In the genomic region with DNA sequence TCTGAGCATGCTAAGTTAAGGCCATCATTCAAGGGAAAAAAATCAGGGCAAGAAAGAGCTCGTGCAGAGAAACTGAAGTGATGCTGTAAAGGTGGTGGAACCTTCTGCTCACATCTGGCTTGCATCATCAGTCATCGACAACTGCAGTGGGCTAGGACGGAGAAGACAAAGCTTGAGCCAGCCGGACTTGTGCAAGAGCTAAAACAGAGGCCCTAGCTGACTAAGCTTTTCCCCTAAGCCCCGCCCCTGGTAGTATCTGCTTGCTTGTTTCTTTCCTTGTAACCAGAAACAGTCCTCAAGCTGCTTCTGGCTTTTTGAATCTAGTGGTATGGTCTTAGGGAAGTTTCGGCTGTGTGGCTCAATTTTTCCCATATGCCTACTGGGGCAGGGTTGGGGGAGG, we compare ENCODE assay signal across 9 mouse cellular contexts. TPM values are rescaled to one million over a fixed set of nuclear protein-coding genes. Genes with fewer than 3 reads are reported as not detected.
DNase-seq lines count a peak whose midpoint lies in the region; ATAC-seq lines count a peak whose summit lies in the region.
"Had no signal": no experiment of that assay in that cellular context is flagged by ENCODE, and none has a peak within 500 bp of the region (broad histone marks: within the 10 kb centered on the region; RNA-seq: fewer than 3 reads in every experiment).

No protein-coding gene starts in this region.

- ATAC-seq in liver, embryonic 13.5 days (ENCODE audit: low read depth): no peak
- ATAC-seq in liver, embryonic 11.5 days (replicated peaks; ENCODE audit: low FRiP score): no peak
- no peak for ATAC-seq in embryonic facial prominence, embryonic 13.5 days (ENCODE audit: insufficient number of reproducible peaks, insufficient read depth, low FRiP score, low TSS enrichment, low read depth)
- ATAC-seq in cerebellum, adult (ENCODE audit: insufficient number of reproducible peaks, low FRiP score, low TSS enrichment): no peak

- no peak overlapping the region for H3K4me2 ChIP-seq in liver, embryonic 13.5 days
- no peak overlapping the region for H3K4me2 ChIP-seq in liver, embryonic 11.5 days
- peak overlapping the region; percentile 16; the same call in 1 of the 2 replicates for H3K4me2 ChIP-seq in embryonic facial prominence, embryonic 13.5 days

- H3K9me3 ChIP-seq in liver, embryonic 13.5 days (replicated peaks): no peaks in the 10 kb centered on the region
- H3K9me3 ChIP-seq in liver, embryonic 11.5 days (ENCODE audit: control insufficient read depth, low read length): no peaks in the 10 kb centered on the region
- H3K9me3 ChIP-seq in embryonic facial prominence, embryonic 13.5 days: no peaks in the 10 kb centered on the region
- H3K9me3 ChIP-seq: megakaryocyte, embryonic 14.5 days had no signal

- no peaks in the 10 kb centered on the region for H3K4me1 ChIP-seq in liver, embryonic 13.5 days (replicated peaks)
- no peaks in the 10 kb centered on the region for H3K4me1 ChIP-seq in liver, embryonic 11.5 days (replicated peaks; ENCODE audit: control insufficient read depth, insufficient read depth, low read length)
- H3K4me1 ChIP-seq in embryonic facial prominence, embryonic 13.5 days: 0 out of 2 replicates have a peak, but pooled peaks cover 3% of the 10 kb centered on the region

- no peak overlapping the region for H3K27ac ChIP-seq in liver, embryonic 13.5 days
- no peak overlapping the region for H3K27ac ChIP-seq in liver, embryonic 11.5 days (ENCODE audit: low read depth, low read length)
- 0 out of 2 replicates have a peak overlapping the region, but pooled peaks have one; percentile 7 for H3K27ac ChIP-seq in embryonic facial prominence, embryonic 13.5 days

- WGBS in liver, embryonic 13.5 days (ENCODE audit: insufficient replicate concordance): 62% methylated on average over 6 of the region's 6 CpGs
- WGBS in liver, embryonic 11.5 days: 64% methylated on average over 6 of the region's 6 CpGs
- WGBS in embryonic facial prominence, embryonic 13.5 days: 50% methylated on average over 6 of the region's 6 CpGs

- no peaks in the 10 kb centered on the region for H3K27me3 ChIP-seq in liver, embryonic 13.5 days
- 0 out of 2 replicates have a peak, but pooled peaks cover 2% of the 10 kb centered on the region for H3K27me3 ChIP-seq in liver, embryonic 11.5 days (replicated peaks; ENCODE audit: control insufficient read depth, insufficient read depth, low read length)
- peaks cover 14% of the 10 kb centered on the region for H3K27me3 ChIP-seq in embryonic facial prominence, embryonic 13.5 days

- peak; percentile 3 for DNase-seq in liver, embryonic 13.5 days
- DNase-seq in liver, embryonic 11.5 days (ENCODE audit: low spot score): no peak
- DNase-seq in heart, postnatal 4 days: peak; percentile 15
- DNase-seq in skeletal muscle tissue, adult 2 months (ENCODE audit: low read depth, low spot score): peak; percentile 27
- no peak for DNase-seq in right cerebral cortex, postnatal 36 days (ENCODE audit: low spot score in 2 of 2)
- DNase-seq in Muller cell, postnatal 12 days (ENCODE audit: inconsistent ontology term): no peak

- no peak overlapping the region for H3K9ac ChIP-seq in liver, embryonic 13.5 days
- no peak overlapping the region for H3K9ac ChIP-seq in liver, embryonic 11.5 days (ENCODE audit: low read depth, low read length)
- no peak overlapping the region for H3K9ac ChIP-seq in embryonic facial prominence, embryonic 13.5 days

- H3K4me3 ChIP-seq in liver, embryonic 13.5 days (replicated peaks): no peak overlapping the region
- H3K4me3 ChIP-seq in liver, embryonic 11.5 days (ENCODE audit: low read depth, low read length): no peak overlapping the region
- H3K4me3 ChIP-seq in embryonic facial prominence, embryonic 13.5 days: no peak overlapping the region
- H3K4me3 ChIP-seq: megakaryocyte, embryonic 14.5 days had no signal

- H3K36me3 ChIP-seq in liver, embryonic 13.5 days: peaks cover 12% of the 10 kb centered on the region; the same call in 1 of the 2 replicates
- no peaks in the 10 kb centered on the region; the same call in 1 of the 2 replicates for H3K36me3 ChIP-seq in liver, embryonic 11.5 days (ENCODE audit: control insufficient read depth, insufficient read depth, low read length)
- H3K36me3 ChIP-seq in embryonic facial prominence, embryonic 13.5 days: no peaks in the 10 kb centered on the region

RNA-seq across cellular contexts. Expression of gene Tmem164, which starts 56.5 kb away (rescaled TPM):
- polyA plus RNA-seq in liver, embryonic 13.5 days (2015; fragmentation: Nextera tagmentation; extraction: Ambion mirVana): 24.1 and 29.7 TPM in 2 replicates
- polyA plus RNA-seq in liver, embryonic 11.5 days (2014; fragmentation: Nextera tagmentation; extraction: Ambion mirVana): 43.8 and 46.3 TPM in 2 replicates
- 53.7 and 56.7 TPM in 2 replicates for polyA plus RNA-seq in embryonic facial prominence, embryonic 13.5 days (2015; fragmentation: Nextera tagmentation; extraction: Ambion mirVana)
- total RNA-seq in heart, postnatal 4 days (2021): 10 to 100 TPM; 52.2 to 69.6 TPM

Comparison
In these comparisons a context has a peak if more than half of its experiments do, and no peak if none do; other contexts are left out.
1. DNase-seq: peak in liver, embryonic 13.5 days (single experiment), heart, postnatal 4 days (single experiment) and skeletal muscle tissue, adult 2 months (single experiment); none in liver, embryonic 11.5 days (single experiment), right cerebral cortex, postnatal 36 days (0 of 2) and Muller cell, postnatal 12 days (single experiment).